Mouse (Mus musculus) right cerebral cortex, adult 2 months (tissue): ENCODE data around the gene Eif2s1.
"Not testable (repeated sequence)": the region's sequence is repeated elsewhere in the genome, so short reads cannot be mapped to it uniquely, and the experiment has no call there.

ENCODE experiments used
- DNase-seq, 2 experiments: peaks; one replicate each; pipeline ENCODE4 v3.0.0; 2021 to 2022; ENCODE audit warnings: low spot score in 2 of 2

The Eif2s1 gene

DNA sequence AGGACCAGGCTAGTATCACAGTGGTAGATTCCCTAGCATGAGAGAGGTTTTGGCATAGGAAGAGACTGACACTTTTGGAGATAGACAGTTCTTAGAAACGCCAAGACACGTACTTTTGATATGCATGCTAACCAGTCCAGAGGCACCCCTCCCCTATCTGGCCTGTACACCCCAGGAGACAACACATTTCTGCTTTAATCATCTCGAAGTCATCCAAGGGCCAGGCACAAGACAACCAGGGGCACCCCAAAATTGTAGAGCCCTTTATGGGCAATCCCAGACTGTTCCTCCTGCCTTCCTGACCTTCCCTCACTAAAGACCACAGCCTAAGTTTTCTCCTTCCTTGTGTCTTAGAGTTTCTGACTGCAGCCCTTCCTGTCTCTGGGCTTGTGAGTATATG, 53.9 kb downstream of the Eif2s1 start:
- DNase-seq, result no peak

DNA sequence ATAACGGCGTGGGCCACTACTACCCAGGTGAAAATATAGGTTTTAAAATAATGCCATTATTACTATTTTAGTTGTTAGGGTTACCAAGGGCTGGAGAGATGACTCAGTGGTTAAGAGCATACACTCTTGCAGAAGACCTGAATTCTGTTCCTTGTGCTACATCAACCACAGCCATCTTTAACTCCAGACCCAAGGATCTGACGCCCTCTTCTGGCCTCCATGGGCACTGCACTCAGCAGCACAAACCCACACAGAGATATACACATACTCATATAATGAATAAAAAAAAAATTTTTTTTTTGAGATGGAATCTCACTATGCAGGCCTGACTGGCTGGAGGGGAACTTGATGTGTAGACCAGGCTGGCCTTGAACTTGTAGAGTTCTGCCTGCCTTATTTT, 54.7 kb downstream of the Eif2s1 start:
- DNase-seq, result no peak

DNA sequence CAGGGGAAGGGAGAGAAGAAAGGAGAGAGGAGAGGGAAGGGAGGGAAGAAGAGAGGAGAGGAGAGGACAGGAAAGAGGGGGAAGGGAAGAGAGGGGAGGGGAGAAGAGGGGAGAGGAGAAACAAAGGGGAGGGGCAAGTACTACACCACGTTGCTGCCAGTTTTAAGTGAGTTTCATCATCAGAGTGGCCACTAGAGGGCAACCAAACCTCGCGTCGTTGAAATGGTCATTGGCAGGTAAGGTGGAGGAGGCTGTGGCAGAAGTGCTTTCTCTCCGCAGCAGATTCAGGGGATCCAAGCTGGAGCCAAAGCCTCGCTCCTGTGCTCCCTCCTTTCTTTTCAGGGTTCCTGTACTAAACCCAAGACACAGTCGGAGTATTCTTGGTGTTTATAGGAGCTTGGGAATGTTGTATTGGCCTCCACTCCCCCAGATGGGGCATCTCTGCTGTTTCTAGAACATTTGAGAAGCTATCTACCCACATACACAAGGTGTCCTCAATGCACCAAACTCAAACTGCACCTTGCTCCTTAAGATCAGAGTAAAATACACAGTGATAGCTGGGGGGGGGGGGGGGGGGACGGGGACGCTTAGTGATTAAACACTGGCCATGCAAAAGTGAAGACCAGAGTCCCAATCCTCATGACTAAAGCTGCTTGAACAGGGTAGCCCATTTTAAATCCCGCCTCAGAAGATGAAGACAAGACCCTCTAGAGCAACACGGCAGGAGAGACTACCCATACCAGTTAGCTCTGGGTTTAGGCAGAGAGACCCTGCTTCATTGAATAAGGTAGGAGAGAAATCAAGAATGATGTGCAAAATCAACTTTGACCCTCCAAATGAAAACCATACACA, 56.8 kb downstream of the Eif2s1 start:
- peak; percentile 91 to 92 for DNase-seq

DNA sequence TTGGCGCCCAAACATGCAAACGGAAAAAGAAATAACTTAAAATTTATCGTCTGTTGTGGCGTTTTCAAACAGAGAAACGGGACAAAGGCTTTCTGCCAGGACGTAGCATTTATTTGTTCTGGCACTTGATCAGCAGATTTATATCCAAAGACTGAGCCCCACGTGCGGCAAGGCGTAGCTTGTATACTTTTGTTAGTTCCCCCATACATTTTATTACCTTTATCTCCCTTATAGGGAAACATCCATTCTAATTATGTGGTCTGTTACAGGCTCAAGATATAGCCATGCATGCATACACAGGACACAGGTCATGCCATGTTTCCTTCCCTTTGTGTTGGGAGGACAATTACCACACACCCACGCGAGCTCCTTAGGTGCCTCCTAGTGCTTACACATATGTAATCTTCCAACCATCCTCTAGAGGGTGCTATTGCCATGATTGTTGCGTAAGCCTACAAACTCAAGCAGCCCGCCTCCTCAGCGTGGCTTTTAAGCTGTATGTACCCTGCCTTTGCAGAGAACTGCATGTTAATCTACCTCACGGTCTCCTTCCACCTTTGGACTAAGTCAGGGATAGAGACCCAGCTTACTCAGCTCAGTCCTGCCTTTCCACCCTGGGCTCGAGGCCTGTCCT, 57.6 kb downstream of the Eif2s1 start:
- peak; percentile 75 for DNase-seq

DNA sequence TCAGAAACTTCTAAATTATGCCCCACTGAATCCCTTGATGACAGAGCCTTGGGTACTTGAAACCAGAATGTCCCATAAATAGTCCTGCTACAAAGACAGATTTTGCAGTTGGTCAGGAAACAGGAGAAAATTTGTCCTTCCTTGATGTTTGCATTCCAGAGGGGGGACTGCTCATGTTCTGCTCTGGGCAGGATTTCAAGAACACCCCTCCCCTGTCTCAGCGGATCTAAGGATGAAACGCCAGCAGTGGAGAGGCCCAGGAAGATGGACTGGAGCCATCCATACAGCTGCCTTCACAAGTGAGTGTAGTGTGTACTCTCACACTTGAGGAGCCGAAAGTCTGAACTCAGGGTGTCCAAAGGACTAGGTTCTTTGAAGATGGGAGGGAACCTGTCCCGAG, 59.8 kb downstream of the Eif2s1 start:
- no peak for DNase-seq

DNA sequence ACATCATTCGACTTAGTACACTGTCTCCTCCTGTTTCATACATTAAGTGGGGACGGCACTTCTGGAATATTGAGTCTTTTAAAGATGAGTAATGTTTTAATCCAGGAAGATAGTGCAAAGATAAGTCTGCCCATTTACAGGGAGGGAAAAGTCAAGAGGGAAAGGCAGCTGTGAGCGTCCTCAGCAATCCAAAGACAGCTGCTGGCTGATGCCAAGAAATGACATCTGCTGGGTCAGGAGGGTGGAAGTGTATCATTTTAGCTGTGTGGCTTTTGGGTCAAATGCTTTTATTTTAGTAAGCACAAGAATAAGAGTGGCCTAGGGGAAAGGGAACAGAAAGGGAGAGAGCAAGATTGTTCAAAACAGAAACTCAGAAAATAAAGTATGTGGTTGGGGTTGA, 60.4 kb downstream of the Eif2s1 start:
- DNase-seq, result no peak

DNA sequence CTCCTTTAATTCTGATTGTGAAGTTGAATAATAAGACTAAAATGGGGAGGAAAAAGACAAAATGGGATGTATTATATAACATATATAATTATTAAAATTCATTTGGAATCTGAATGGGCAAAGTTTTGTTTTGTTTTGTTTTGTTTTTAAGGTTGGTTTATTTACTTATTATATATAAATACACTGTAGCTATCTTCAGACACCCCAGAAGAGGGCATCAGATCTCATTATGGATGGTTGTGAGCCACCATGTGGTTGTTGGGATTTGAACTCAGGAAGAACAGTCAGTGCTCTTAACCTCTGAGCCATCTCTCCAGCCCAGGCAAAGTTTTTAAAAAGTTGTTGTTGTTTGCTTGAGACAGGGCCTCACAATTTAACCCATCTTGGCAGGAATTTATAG, 61.4 kb downstream of the Eif2s1 start:
- DNase-seq, result not testable (repeated sequence)

DNA sequence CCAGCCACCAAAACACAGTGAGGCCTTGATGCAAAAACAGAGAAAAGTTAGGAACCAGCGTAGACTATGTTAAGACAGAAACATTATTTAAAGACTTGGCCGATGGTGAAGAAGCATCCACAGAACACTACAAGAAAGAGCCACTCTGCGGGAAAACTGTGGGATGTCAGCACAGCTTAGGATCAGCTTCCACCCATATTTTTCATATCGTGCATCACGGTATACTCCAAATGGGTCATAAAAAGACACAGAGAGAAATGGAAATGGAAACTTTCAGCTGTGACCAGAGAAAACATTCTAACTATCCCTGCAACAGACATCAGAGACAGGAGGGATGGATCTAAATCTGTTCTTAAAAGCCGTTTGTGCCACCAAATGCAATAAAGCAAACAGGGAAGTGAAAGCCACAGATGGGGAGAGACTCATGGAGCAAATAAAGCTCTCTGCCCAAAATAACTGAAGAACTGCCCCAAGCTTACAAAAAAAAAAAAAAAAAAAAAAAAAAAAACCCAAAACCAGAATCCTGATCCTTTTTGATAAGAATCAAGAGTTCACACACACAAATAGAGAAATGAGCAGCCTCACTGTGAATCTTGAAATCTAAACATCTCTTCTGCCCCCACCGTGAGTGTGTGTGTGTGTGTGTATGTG, 62.0 kb downstream of the Eif2s1 start:
- DNase-seq, result peak in 1 of 2 experiments; percentile 17

DNA sequence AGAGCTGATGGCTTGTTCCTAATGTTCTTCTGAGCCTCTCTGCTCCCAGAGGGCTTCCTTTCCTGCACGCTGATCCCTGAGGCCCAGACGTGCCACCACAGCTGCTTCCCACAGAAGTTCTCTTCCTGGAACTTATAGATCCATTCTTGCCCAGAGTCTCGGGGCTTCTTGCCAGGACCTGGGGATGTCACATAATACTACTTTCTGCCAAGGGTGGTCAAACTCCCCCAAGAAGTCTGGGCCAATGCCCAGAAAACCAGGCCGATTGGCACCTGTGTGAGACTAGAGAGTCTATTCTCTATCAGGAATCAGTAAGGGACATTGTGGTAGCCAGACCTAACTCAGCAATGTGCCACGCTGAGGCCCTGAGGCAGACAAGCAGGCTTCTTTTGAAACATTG, 65.7 kb downstream of the Eif2s1 start:
- DNase-seq, result no peak

DNA sequence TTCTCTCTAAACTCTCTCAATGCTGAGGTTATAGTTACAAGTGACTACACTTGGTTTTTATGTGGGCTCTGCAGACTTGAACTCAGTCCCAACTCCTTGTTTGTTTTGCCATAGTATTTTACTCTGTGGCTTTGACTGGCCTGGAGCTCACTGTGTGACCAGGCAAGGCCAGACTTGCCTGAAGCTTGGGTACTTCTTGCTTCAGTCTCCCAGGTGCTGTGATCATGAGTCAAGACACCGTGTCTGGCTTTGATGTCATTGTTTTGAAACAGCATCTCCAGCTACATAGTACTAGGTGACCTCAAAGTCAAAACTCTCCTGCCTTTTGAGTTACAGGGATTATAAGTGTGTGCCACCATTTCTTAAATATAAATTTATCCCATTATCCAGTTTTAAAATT, 68.3 kb downstream of the Eif2s1 start:
- no peak for DNase-seq

DNA sequence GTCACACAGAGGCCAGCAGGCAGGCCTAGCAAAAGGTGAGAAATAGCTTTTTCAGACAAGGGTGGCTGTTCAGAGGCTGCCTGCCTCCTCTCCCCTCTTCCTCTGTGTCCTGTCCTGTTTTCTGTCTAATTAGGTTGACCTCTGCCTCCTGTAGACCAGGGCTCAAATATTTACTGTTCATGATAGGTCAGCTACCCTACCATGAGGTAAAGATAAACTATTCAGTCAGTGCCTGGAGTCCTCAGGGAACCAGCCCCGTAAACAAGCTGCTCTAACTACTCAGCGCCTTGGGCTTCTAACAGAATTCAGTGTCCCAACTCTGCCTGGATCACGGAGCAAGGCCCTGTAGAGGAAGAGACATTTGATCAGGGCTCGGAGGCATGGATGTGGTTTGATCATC, 74.9 kb downstream of the Eif2s1 start:
- no peak for DNase-seq
